In genomic region chr3:21633600-21634221, GRCm38 (mm10) we compare ENCODE assay signal across 7 mouse cellular contexts.
DNase-seq lines count a peak whose midpoint lies in the region; ATAC-seq and TF ChIP-seq lines count a peak whose summit lies in the region.

No protein-coding gene starts in this region.

- H3K36me3 ChIP-seq in embryonic facial prominence, embryonic 14.5 days (ENCODE audit: control insufficient read depth, insufficient read depth, low read length): no peaks in the 10 kb centered on the region
- H3K36me3 ChIP-seq in intestine, embryonic 16.5 days (ENCODE audit: control insufficient read depth, insufficient read depth, low read length): no peaks in the 10 kb centered on the region
- H3K36me3 ChIP-seq in midbrain, postnatal 0 days (ENCODE audit: insufficient read depth, low read length): no peaks in the 10 kb centered on the region

- peak; percentile 61 for DNase-seq in left cerebral cortex, postnatal 4 days
- DNase-seq in left cerebral cortex, adult 18-20 months (ENCODE audit: low spot score in 2 of 2): no peak
- peak; percentile 78 for DNase-seq in embryonic facial prominence, embryonic 14.5 days (ENCODE audit: low spot score)
- peak; percentile 82 for DNase-seq in midbrain, postnatal 0 days (ENCODE audit: low spot score)
- no peak for DNase-seq in adrenal gland, postnatal 25 days
- DNase-seq in urinary bladder, postnatal 14 days (ENCODE audit: low spot score): no peak

- 22% methylated on average over 1 of the region's 1 CpGs for WGBS in embryonic facial prominence, embryonic 14.5 days
- WGBS in intestine, embryonic 16.5 days: 25% methylated on average over 1 of the region's 1 CpGs
- 42% methylated on average over 1 of the region's 1 CpGs for WGBS in midbrain, postnatal 0 days

- no peak overlapping the region for H3K9ac ChIP-seq in embryonic facial prominence, embryonic 14.5 days (ENCODE audit: low read depth, low read length)
- no peak overlapping the region for H3K9ac ChIP-seq in intestine, embryonic 16.5 days (ENCODE audit: low read depth, low read length)
- no peak overlapping the region for H3K9ac ChIP-seq in midbrain, postnatal 0 days (replicated peaks; ENCODE audit: low read length, poor library complexity, severe bottlenecking)

- no peak overlapping the region; the same call in none of the 2 replicates for H3K27ac ChIP-seq in embryonic facial prominence, embryonic 14.5 days (replicated peaks; ENCODE audit: low read depth, low read length)
- no peak overlapping the region for H3K27ac ChIP-seq in intestine, embryonic 16.5 days (ENCODE audit: low read length)
- no peak overlapping the region for H3K27ac ChIP-seq in midbrain, postnatal 0 days (ENCODE audit: low read depth, low read length)

- 0 out of 2 replicates have a peak, but pooled peaks cover 6% of the 10 kb centered on the region for H3K9me3 ChIP-seq in embryonic facial prominence, embryonic 14.5 days (ENCODE audit: control insufficient read depth, low read length)
- no peaks in the 10 kb centered on the region for H3K9me3 ChIP-seq in intestine, embryonic 16.5 days (ENCODE audit: control insufficient read depth, low read length)
- no peaks in the 10 kb centered on the region for H3K9me3 ChIP-seq in midbrain, postnatal 0 days (ENCODE audit: low read length)

- H3K4me3 ChIP-seq in embryonic facial prominence, embryonic 14.5 days (ENCODE audit: low read depth, low read length): no peak overlapping the region
- H3K4me3 ChIP-seq in intestine, embryonic 16.5 days (ENCODE audit: low read length): no peak overlapping the region
- no peak overlapping the region for H3K4me3 ChIP-seq in midbrain, postnatal 0 days (ENCODE audit: low read depth, low read length)

- 0 out of 2 replicates have a peak, but pooled peaks cover 4% of the 10 kb centered on the region for H3K4me1 ChIP-seq in embryonic facial prominence, embryonic 14.5 days (ENCODE audit: control insufficient read depth, insufficient read depth, low read length)
- peaks cover 7% of the 10 kb centered on the region; the same call in 1 of the 2 replicates for H3K4me1 ChIP-seq in intestine, embryonic 16.5 days (ENCODE audit: control insufficient read depth, insufficient read depth, low read length)
- no peaks in the 10 kb centered on the region for H3K4me1 ChIP-seq in midbrain, postnatal 0 days (ENCODE audit: insufficient read depth, low read length)

- intact Hi-C loops in left cerebral cortex, postnatal 4 days (cut with DNase I): no loop called here

- no peak overlapping the region for H3K4me2 ChIP-seq in embryonic facial prominence, embryonic 14.5 days (ENCODE audit: low read depth, low read length)
- H3K4me2 ChIP-seq in intestine, embryonic 16.5 days (ENCODE audit: low read depth, low read length): no peak overlapping the region
- no peak overlapping the region for H3K4me2 ChIP-seq in midbrain, postnatal 0 days (ENCODE audit: low read depth, low read length, poor library complexity, severe bottlenecking)

- no peaks in the 10 kb centered on the region for H3K27me3 ChIP-seq in embryonic facial prominence, embryonic 14.5 days (replicated peaks; ENCODE audit: control insufficient read depth, insufficient read depth, low read length)
- H3K27me3 ChIP-seq in intestine, embryonic 16.5 days (replicated peaks; ENCODE audit: control insufficient read depth, insufficient read depth, low read length): no peaks in the 10 kb centered on the region
- H3K27me3 ChIP-seq in midbrain, postnatal 0 days (ENCODE audit: insufficient read depth, low read length): no peaks in the 10 kb centered on the region

- 0 out of 2 replicates have a peak, but pooled peaks have one; percentile 5 for TF ChIP-seq CTCF in midbrain, postnatal 0 days (IDR thresholded peaks at IDR 0.05)

- ATAC-seq in embryonic facial prominence, embryonic 14.5 days (ENCODE audit: low read depth): peak; percentile 53; the same call in 1 of the 2 replicates
- peak; percentile 65 for ATAC-seq in intestine, embryonic 16.5 days
- peak; percentile 78 for ATAC-seq in midbrain, postnatal 0 days (ENCODE audit: low FRiP score)

Comparison
In these comparisons a context has a peak if more than half of its experiments do, and no peak if none do; other contexts are left out.
1. DNase-seq: peak in left cerebral cortex, postnatal 4 days (single experiment), embryonic facial prominence, embryonic 14.5 days (single experiment) and midbrain, postnatal 0 days (single experiment); none in left cerebral cortex, adult 18-20 months (0 of 2), adrenal gland, postnatal 25 days (single experiment) and urinary bladder, postnatal 14 days (single experiment).
2. Peak in every context shown above with its lines, with median percentiles within 50 percentile points of each other: ATAC-seq.